Mouse (Mus musculus): Measurements from ENCODE around the gene Mier3.

GRCm38 (mm10) chr13:111660072-111660471 is 20.7 kb upstream of the Mier3 start:
- TF ChIP-seq POLR2A (IDR thresholded peaks at IDR 0.05; ENCODE audit: borderline replicate concordance, extremely low read depth, low read depth, low read length) (no peak), CTCF (IDR thresholded peaks at IDR 0.05; ENCODE audit: insufficient read depth, low read length) (no peak)

Data from lung, adult 2 months (tissue).